Mouse (Mus musculus): ENCODE results near the gene Xpo6.

DNA sequence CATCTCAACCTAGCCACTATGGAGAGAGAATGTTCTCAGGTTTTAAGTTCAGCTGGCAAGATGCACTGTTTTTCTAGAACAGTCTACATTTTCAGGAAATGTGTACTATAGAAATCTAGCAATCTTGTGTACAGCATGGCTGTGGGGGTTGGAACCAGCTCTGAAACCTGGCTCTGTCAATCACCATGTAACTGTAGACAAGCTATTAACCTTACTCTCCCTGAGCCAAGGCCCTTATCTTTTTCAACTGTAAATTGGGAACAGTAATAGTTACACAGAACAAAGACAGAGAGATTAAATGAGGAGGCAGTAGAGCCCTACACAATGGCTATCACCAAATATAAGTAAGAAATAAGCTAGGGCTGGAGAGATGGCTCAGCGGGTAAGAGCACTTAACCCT lies 8.8 kb downstream of the Xpo6 start:
- TF ChIP-seq CTCF (IDR thresholded peaks at IDR 0.05; ENCODE audit: control insufficient read depth, insufficient read depth, insufficient read length) (no peak), USF1 (IDR thresholded peaks at IDR 0.05; ENCODE audit: low read depth) (no peak), MYOG (IDR thresholded peaks at IDR 0.05; ENCODE audit: control insufficient read depth, extremely low read depth, insufficient read length) (no peak), CEBPB (IDR thresholded peaks at IDR 0.05; ENCODE audit: low read depth) (no peak)

Measured in C2C12 (cell line).